Mouse (Mus musculus) forelimb bud, embryonic 11.5 days (tissue): ENCODE data around the gene Rps5.
"Not testable (repeated sequence)": the region's sequence is repeated elsewhere in the genome, so short reads cannot be mapped to it uniquely, and the experiment has no call there.

Source experiments
- DNase-seq: peaks from one replicate; pipeline ENCODE4 v3.0.0-alpha.2; 2012; ENCODE audit warnings: low read depth, low spot score

The Rps5 gene

GRCm38 (mm10) chr7:12927693-12928589, 5.9 kb downstream of the Rps5 start:
- peak; percentile 27 for DNase-seq

GRCm38 (mm10) chr7:12933615-12934140, 11.6 kb downstream of the Rps5 start:
- no peak for DNase-seq

GRCm38 (mm10) chr7:12934808-12935207, 12.7 kb downstream of the Rps5 start:
- DNase-seq: no peak

GRCm38 (mm10) chr7:12937254-12937803, 15.2 kb downstream of the Rps5 start:
- not testable (repeated sequence) for DNase-seq

GRCm38 (mm10) chr7:12940599-12940998, 18.5 kb downstream of the Rps5 start:
- DNase-seq: no peak

- DNase-seq: no peak
Observed at GRCm38 (mm10) chr7:12943488-12943887, 21.4 kb downstream of the Rps5 start.

GRCm38 (mm10) chr7:12949032-12949871, 27.2 kb downstream of the Rps5 start:
- peak; percentile 95 for DNase-seq

- no peak for DNase-seq
Observed at GRCm38 (mm10) chr7:12949872-12950229, 27.8 kb downstream of the Rps5 start.

- DNase-seq: no peak
Observed at GRCm38 (mm10) chr7:12954896-12955295, 32.8 kb downstream of the Rps5 start.

GRCm38 (mm10) chr7:12957511-12957910, 35.4 kb downstream of the Rps5 start:
- DNase-seq: no peak

GRCm38 (mm10) chr7:12958948-12959347, 36.9 kb downstream of the Rps5 start:
- no peak for DNase-seq

GRCm38 (mm10) chr7:12959718-12960117, 37.6 kb downstream of the Rps5 start:
- DNase-seq: no peak

- DNase-seq: peak; percentile 66
Observed at GRCm38 (mm10) chr7:12961511-12962141, 39.5 kb downstream of the Rps5 start.

- DNase-seq: peak; percentile 77
Observed at GRCm38 (mm10) chr7:12965678-12966091, 43.6 kb downstream of the Rps5 start, which contains the start of gene Zfp324. Zfp324 (plus strand) TSS chr7:12965838.

GRCm38 (mm10) chr7:12966104-12966845, 44.2 kb downstream of the Rps5 start:
- DNase-seq: no peak

GRCm38 (mm10) chr7:12970906-12971305, 48.8 kb downstream of the Rps5 start:
- DNase-seq: no peak
